Mouse (Mus musculus) layer of hippocampus, postnatal 14 days (tissue): ENCODE results near the gene Micu1. TPM values are rescaled to one million over a fixed set of nuclear protein-coding genes. Genes with fewer than 3 reads are reported as not detected.
"Not testable (repeated sequence)": the region's sequence is repeated elsewhere in the genome, so short reads cannot be mapped to it uniquely, and the experiment has no call there.

Source experiments
- DNase-seq, 2 experiments: peaks; one replicate each; pipeline ENCODE4 v3.0.0; 2021 to 2022; ENCODE audit warnings: low spot score in 2 of 2, mixed read lengths in 1 of 2
- long read RNA-seq, 2 experiments: library from polyadenylated mRNA; stranded (forward); transcript quantifications; one replicate each; pipeline ENCODE4 v2.0.0; 2021
- total RNA-seq, 2 experiments: library from RNA; stranded (reverse); gene quantifications; 2 replicates each; pipeline ENCODE4 v1.2.3; 2021

Micu1 gene
- 10 to 100 TPM; 79.9 to 96.0 TPM for total RNA-seq
- long read RNA-seq, experiment 1, transcript Micu1-204 (12 exons, 2,442 nt): major isoform, 33 of 41 reads
- long read RNA-seq, experiment 1, partial matches to known transcripts: 1 of 41 reads
- long read RNA-seq, experiment 1, other reads (novel, unspliced or antisense): 7 of 41 reads
- long read RNA-seq, experiment 2, transcript Micu1-204 (12 exons, 2,442 nt): major isoform, 38 of 49 reads
- long read RNA-seq, experiment 2, partial matches to known transcripts: 2 of 49 reads
- long read RNA-seq, experiment 2, other reads (novel, unspliced or antisense): 8 of 49 reads

DNA sequence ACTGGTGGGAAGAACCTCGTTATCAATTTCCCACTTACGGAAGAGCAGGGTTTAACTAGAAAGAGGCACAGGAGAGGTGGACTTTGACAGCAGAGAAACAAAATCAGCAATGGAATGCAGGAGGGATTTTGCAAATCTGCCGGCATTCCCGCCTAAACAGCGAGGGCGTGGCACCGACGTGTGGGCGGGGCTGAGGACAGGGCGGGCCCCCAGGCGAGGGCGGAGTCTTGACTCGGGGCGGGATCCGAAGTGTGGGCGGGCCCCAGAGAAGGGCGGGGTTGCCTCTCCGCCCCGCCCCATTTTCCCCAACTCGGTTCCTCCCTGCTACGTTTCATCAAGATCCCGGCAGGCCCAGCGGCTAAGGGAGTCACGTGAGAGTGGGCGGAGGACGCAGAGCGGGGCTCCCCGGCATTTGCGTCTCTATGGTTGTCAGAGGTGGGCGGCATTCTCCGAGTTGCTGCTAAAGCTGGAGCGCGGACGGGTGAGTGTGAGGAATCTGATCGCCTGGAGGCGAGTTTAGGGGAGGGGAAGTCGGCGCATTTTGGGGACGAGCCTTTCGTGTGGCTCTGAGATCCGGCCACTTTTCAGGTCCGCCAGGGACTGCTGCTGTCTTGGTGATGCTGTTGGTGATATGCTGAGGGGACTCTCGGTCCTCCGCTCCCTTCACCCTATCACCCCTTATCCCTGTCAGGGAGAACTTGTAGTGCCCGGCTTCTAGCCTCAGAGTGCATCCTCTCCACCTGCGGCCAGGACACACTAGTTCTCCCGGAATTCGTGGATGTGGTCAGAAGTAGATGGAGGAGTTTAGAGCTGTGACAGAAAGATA lies at the start of gene Micu1:
TSS of gene Micu1 (plus strand) at position 271 of the 826 bp plus-strand sequence.
- peak; percentile 92 to 96 for DNase-seq

DNA sequence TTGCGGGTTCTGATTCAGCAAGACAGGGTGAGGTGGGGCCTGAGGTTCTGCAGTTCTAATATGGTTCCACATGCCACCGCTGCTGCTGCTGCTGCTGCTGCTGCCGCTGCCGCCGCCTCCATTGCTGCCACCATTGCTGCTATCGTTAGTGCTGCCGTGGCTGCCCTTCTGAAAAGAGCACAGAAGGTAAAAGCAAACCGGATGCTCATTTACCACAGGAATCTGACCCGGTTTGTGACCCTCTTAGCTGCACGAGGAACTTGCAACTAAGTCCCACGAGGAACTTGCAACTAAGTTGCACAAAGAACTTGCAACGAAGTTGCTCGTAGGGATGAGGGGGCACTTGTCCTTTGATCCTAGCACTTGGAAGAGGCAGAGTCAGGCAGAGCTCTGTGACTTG lies 45.5 kb upstream of the Micu1 start:
- DNase-seq: no peak

DNA sequence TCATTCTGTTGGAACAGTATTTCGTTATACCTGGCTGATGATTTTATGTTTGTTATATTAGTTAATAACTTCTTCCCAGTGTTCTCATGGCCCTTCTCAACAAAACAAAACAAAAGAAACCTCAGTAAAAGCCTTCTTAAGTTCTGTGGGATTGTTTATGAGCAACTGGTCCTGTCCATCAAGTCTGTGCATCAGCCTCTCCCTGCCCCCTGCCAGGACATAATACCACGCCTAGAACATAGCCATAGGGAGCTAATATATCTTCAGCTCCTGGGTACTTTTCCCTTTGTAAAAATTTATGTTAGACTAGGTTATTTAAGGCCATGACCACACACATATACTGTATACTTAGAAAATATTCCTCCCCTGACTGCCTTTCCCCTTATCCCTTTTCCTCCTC lies 37.5 kb upstream of the Micu1 start:
- no peak for DNase-seq

DNA sequence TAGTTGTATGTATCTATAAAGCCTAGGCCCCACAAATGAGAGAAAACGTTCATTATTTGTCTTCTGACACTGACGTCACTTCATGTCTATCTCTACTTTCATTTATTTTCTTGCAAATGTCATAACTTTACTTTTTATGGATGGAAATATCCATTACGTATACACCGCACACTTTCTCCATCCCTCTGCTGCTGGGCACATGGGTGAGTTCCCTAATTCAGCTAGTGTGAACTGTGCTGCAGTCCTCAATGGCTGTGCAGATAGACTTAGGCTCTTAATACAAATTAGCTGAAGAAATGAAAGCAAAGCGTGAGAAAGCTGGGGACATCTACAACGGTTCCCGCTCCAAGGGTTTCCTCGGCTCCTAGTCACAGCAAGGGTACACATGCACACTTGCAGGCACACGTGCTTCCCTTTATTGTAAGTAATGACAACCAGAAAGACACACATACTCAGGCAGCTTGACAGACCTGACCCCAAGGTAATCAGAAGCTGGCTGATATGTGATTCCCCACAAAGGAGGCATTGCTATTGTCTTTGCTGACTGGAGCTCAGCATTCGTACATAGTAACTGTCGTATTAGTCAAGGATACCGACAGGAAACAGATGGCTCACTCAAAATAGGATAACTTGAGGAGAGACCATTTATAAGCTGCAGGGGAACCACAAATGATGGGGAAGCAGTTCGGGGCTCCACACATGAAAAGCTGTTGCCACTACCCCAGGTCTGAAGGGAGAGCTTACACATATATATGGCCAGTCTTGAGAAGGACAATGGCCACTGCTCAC lies 36.6 kb upstream of the Micu1 start:
- DNase-seq: peak; percentile 21 to 28

DNA sequence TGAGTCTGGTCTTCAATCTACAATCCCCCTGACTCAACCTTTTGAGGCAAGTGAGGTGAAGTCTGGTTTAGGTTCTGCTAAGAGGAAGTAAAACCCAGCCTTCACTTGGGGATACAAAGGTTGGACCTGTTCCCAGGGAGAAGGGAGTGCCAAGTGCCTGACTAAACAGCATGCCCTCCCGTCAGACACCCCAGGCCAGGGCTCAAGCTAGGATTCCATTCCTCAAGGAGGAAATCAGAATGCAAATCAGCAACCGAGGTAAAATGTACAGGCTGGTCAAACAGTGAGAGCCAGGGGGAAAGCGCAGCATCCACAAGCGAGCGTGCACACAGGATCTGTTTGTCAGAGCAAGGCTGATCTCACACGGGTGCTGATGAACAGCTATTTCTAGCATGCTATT lies 34.9 kb upstream of the Micu1 start:
- DNase-seq: peak; percentile 13 to 37

DNA sequence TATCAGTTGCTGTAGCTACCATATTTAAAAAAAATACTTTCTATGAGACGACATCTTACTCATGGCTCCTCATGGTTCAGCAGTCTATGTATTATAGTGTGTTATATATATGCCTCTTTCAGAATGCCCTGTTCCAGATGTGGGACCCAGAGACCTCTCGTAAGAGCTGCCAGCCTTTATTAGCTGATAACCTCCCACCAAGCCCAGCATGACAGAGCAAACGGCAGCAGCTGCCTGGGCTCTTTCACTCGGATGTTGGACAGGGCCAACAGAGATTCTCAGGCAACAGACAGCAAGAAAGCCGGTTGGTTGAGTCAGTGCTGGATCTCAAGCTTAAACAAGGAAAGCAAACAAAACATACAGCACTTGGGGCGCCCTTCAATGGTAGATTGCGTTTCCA lies 33.8 kb upstream of the Micu1 start:
- DNase-seq: no peak

DNA sequence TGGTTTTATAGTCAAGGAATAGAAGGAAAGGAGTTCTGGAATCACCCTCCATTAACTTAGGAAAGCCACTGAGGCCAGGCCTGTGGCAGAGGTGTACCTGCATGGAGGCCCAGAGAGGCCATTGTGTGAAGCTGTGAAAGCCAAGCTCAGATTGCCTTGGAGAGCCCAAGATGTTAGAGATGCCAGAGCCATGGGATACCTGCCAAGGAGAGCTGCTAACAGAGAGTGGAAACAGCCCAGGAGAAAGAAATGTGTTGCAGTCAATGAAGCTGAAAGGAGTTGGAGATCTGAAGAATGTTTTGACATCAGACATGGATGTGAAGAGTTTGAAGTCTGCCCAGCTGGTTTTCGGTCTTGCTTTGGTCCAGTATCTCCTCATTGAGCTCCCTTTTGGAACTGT lies 24.4 kb upstream of the Micu1 start:
- peak in 1 of 2 experiments; percentile 21 for DNase-seq

DNA sequence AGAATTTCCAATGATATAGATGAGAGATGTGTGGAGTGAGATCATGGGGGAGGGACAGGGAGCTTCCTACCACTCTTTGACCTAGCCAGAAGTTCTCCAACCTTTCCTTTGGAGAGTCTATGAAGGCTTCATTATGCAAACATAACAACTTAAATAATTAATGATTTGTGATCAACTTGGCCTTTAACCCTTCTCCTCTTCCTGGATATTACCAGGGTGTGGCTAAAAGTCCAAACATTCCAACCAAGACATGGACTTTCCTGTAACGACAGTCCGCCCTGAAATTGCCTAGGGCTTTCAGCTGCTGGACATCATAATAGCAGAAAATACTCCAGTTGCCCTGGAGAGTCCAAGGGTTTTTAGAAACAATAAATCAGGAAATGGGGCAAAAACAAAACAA lies 23.1 kb upstream of the Micu1 start:
- DNase-seq: no peak

DNA sequence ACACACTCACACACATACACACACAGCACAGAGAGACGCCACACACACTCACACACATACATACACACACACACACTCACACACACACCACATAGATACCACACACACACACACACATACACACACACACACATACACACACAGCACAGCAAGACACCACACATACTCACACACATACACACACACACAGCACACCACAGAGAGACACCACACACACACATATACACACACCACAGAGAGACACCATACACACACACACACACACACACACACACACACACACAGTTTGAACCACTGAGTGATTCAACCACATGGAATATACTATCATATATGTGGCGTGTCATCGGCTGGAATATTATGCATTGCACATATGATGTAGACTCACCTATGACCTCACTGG lies 16.7 kb upstream of the Micu1 start:
- not testable (repeated sequence) for DNase-seq

DNA sequence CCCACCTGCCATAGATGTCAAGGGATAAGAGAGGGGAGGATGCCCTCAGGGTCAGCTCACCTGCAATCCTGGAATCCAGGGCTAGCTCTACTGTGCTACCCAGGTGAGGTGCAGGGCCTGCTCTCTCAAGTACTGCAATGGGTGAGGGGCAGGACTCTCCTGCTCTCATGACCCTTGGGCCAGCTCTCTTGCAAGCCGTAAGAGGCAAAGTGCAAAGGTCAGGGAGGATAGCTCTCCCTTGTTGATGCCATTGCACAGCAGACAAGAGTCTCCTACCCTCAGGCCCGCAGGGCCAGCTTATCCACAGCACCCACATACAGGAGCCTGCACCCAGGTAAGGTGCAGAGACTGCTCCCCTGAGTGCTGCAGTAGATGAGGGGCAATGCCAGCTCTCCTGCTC lies 15.2 kb upstream of the Micu1 start:
- no peak for DNase-seq

DNA sequence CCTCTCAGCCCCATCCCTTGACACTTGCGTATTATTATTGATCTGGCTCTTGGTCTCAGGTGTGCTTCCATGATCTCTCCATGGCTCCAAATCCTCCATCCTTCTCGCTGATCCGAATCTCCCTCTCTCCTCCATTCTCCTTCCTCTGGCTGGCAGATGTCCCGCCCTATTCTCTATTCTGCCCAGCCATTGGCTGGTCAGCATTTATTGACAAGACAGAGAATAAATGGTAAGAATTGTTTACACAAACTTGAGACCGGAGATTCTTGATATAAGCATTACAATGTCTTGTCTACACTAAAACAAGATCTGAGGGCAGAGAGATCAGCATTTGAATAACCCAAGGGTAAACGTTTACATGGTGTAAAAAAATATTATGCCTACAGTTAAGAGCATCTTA lies 12.4 kb upstream of the Micu1 start:
- DNase-seq: no peak

DNA sequence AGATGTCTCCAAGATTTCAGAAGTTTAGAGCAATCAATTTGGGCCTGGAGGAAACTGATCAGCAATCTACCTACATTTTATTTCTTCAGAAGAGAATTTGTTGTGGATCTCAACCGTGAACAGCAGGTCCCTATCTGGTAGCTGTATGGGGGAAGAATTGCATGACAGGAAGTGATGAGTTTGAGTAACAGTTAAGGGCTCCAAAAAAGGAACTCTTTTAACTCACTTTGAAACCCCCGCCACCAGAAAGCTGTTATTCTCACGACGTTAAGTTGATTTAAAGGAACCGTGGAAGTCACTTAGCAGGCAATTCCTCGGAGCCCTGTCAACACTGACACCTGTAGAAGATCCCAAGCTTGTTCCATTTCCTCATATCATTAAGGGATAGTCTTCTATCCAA lies 9.8 kb upstream of the Micu1 start:
- DNase-seq: no peak

DNA sequence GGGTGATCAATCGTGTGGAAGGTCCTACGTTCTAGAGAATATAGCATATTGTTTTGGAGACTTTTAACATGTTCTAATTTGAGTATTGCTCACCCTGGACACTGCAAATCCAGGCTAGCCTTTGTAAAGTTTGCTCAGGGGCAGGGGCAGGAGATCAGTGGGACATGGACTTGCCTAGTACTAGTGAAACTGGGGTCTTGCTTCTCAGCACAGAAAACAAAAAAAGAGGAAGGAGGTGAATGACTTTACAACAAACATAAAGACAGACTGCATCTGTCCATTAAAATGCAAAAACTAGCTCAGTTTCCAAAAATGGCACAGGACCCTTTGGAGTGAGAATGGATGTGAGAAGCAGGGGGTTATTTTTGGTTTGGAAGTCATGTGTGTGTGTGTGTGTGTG lies 8.2 kb upstream of the Micu1 start:
- no peak for DNase-seq

DNA sequence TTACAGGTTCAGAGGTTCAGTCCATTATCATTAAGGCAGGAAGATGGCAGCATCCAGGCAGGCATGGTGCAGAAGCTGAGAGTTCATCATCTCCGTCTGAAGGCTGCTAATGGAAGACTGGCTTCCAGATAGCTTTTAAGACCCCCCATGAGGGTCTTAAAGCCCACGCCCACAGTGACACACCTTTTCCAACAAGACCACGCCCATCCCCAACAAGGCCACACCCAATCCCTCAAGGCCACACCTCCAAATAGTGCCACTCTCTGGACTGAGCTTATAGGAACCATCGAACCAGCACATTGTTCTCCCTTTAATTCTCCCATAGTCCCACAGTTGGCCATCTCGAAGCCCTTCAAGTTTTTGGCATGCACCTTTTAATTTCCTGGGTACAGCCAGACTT lies 2.8 kb upstream of the Micu1 start:
- no peak for DNase-seq

DNA sequence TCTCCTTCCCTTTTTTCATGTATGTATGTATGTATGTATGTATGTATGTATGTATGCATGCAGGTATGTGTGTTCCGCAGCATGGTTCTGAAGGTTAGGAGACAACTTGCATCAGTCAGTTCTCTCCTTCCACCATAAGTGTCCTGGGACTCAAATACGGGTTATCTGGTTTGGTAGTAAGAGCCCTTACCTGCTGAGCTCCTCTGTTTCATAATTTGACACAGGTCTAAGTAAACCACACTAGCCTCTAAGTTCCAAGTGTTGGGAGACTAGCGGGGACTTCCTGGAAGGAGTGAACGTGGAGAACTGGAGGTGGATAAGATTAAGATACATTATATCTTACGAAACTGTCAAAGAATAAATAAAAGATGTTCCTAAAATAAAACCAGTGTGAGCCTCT lies 472 bp upstream of the Micu1 start:
- no peak for DNase-seq

DNA sequence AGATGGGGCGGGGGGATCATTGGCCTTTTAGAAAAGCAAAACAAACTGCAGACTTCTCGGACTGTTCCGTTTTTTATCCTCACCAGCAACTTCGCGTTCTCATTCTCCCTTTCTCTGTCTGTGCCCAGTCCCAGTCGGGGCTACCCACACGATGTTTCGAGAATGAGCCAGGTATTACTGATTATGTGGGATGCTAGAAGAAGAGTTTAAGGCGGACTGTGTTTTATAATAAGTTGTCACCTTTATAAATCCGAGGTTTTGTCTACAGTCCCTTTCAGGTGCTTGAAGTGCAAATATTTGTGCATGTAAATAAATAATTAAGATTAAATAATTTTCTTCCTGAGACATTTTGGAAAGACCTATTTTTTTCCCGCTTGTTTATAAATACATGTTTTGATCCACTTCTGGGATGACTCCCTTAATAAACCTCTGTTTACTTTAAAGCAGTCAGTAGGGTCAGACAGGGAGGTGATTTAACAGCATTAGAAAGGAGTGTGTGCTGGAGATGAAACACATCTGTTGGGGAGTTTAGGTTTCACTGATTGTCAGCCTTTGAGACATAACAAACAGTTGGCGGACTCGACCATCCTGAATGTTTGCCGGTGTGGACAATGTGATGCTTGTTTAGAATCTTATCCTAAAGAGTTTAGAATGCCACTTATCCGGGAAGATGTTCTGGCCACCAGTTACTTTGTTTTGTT lies 933 bp downstream of the Micu1 start:
- DNase-seq: no peak

DNA sequence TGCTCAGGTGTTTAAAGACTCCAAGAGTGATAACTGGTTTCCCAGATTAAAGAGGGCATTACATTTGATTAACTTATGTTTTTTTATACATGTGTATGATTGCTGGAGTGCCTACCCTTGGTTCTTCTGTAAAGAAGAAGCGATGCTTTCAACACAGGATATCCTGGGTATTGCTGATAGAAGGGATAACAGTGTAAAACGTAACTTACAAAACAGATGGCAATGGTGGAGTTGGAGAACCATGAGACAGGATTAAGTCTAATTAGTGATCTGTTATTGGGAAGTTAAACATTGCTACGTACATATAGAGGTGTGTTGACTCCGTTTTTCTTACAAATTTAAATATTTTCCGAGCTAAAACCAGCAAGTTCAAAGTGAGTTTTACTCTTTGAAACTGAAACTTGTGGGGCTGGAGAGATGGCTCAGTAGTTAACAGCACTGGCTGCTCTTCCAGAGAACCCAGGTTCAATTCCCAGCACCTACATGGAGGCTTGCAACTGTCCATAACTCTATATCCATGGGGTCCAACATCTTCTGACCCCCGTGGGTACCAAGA lies 4.8 kb downstream of the Micu1 start:
- no peak for DNase-seq

DNA sequence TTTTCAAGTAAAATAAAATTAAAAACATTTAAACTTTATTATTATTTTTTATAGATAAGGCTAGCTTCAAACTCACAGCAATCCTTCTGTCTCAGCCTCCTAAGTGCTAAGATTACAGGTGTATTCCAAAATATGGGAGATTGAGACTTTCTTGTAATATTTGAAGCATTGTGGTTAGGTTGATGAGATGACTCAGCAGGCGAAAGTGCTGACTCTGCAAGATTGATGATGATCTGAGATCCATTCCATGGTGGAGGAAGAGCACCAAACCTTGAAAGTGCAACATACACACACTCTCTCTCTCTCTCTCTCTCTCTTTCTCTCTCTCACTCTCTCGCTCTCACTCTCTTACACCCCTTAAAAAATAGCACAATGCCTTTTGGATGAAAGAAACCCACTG lies 5.3 kb downstream of the Micu1 start:
- DNase-seq: no peak

DNA sequence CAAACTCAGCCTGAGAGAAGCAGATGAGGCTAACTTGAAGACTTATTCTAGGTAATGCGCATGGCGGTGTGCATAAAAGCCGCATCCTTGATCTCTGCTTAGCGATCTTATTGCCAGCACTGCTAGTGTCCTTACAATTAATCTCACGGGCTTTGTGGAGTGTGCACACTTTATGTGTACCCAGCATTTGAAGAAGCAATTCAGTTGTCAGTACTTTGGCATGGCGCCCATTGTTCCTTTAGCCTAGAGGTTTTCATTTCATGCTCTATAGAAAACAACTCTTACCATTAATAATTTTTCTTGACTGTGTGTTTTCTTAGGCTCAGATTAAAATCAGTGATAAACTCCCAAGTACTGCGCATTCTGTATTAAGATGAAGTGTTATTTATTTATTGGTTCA lies 7.0 kb downstream of the Micu1 start:
- no peak for DNase-seq

DNA sequence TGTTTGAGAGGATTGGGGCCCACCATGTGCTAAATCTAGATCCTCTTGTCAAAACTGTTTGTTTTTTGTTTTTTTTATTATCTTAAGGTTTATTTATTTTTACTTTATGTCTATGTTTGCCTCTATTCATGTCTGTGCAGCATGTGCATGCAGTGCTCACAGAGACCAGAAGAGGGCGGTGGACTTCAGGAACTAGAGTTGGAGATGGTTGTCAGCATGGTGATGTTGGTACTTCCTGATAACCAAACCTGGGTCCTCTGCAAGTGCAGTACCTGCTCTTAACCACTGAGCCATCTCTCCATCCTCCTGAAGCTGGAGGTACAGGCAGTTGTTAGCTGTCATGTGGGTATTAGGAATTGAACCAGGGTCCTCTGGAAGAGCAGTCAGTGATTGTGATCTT lies 8.0 kb downstream of the Micu1 start:
- DNase-seq: no peak

DNA sequence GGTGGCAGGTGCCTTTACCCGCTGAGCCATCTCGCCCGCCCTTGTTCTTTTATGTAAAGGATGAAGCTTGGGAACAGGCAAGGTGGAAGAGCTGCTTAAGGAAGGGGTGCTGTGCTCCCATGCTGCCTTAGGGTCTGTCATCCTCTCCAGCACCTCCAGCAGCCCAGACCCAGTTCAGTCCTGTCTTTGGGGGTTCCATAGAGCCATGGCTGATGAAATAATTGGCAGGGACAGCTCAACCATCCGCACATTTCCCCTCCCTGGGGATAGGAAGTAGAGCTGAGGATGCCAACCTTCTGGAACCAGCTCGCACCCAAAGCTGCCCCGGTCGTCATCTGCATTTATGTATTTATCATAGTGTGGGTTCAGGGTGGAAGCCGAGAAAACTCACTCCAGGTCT lies 9.8 kb downstream of the Micu1 start:
- DNase-seq: no peak
